Mouse (Mus musculus) ES-E14 (cell line): ENCODE results near the gene Ccndbp1.

Experiments used
- HCFC1 ChIP-seq: IDR thresholded peaks from 2 replicates; pipeline ENCODE4 v1.6.1; 2012; ENCODE audit warnings: low read length, inconsistent platforms, borderline replicate concordance; ENCODE audit not compliant: insufficient read depth
- MAFK ChIP-seq: IDR thresholded peaks from 2 replicates; pipeline ENCODE4 v1.6.1; 2014; ENCODE audit warnings: mild to moderate bottlenecking, low read depth, low read length, inconsistent platforms; ENCODE audit not compliant: insufficient read depth
- ZC3H11A ChIP-seq: IDR thresholded peaks from 2 replicates; pipeline ENCODE4 v1.6.1; 2012; ENCODE audit warnings: low read depth, mild to moderate bottlenecking, inconsistent platforms, low read length, borderline replicate concordance

DNA sequence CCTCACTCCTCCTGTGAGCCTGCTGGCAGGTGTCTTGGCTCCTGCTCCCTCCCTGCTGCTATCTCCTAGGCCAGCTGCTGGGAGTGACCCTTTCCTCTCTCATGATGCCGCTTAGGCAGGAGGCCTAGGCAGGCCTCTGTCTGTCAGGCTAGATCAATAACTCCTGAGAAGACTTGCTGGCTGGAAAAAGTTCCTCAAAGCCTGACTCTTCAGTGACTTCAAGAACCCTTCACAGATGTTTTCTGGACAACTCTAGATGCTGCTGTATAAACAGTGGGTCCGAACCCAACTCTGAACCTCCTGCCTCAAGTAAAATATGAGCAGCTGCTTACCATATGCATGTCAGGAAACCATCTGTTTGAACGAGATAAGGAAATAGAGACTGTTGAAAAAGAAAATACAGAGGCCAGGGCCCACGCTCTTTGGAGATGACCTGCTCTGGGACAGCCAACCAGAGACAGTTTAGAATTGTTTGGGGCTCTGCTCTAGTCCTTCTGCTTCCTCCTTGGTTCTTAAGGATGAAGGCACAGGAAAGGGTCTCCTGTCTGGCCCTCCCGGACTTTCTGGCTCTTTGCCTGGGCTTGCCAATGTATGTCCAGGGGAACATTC lies 28.6 kb downstream of the Ccndbp1 start, which contains the start of gene Epb42:
- TF ChIP-seq ZC3H11A (no peak), MAFK (no peak), HCFC1 (no peak)
